Mouse (Mus musculus) brain, embryonic 14.5 days (tissue): ENCODE results near the gene Ttc30a1.

Experiments
- CTCF ChIP-seq: fragments of 200-500 bp; IDR thresholded peaks from 2 replicates; pipeline ENCODE4 v1.5.1; 2012; ENCODE audit warnings: inconsistent platforms, mild to moderate bottlenecking, moderate library complexity, borderline replicate concordance; ENCODE audit not compliant: insufficient read depth, insufficient read length; ENCODE audit errors: extremely low read depth
- POLR2A ChIP-seq: fragments of 200-500 bp; IDR thresholded peaks from 2 replicates; pipeline ENCODE4 v1.6.1; 2012; ENCODE audit warnings: mild to moderate bottlenecking, inconsistent platforms, borderline replicate concordance; ENCODE audit not compliant: poor library complexity, insufficient read depth, insufficient read length, severe bottlenecking; ENCODE audit errors: extremely low read depth

GRCm38 (mm10) chr2:76015460-76015859, 33.7 kb upstream of the Ttc30a1 start:
- TF ChIP-seq CTCF, result no peak
- no peak for TF ChIP-seq POLR2A
